Comparison of ENCODE assay signal across 26 mouse cellular contexts in the genomic region with DNA sequence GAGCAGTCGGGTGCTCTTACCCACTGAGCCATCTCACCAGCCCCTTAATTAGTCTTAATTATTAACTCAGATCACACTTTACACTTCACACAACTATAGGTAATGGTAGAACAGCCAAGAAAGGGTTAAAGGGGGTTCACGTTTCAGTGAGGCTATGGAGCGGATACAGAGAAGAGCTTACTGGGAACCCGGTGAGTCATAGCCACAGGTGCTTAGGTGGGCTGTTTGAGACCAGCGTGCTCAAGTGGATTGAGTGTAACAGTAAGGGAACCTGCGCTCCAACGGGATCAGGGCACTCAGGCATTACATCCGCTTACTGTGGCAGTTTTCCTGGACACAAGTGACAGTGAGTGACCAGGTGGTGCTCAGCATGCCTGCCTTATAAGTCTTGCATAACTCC. TPM values are rescaled to one million over a fixed set of nuclear protein-coding genes. Genes with fewer than 3 reads are reported as not detected.
DNase-seq lines count a peak whose midpoint lies in the region; ATAC-seq and TF ChIP-seq lines count a peak whose summit lies in the region.
"Had no signal": no experiment of that assay in that cellular context is flagged by ENCODE, and none has a peak within 500 bp of the region (broad histone marks: within the 10 kb centered on the region; RNA-seq: fewer than 3 reads in every experiment).

No protein-coding gene starts in this region.

- H3K27me3 ChIP-seq in kidney, embryonic 16.5 days (ENCODE audit: insufficient read depth, low read length), result no peaks in the 10 kb centered on the region
- no peaks in the 10 kb centered on the region for H3K27me3 ChIP-seq in lung, embryonic 14.5 days (ENCODE audit: insufficient read depth, low read length)
- H3K27me3 ChIP-seq: forebrain, embryonic 13.5 days; heart, embryonic 13.5 days had no signal

- no peaks in the 10 kb centered on the region for H3K9me3 ChIP-seq in kidney, embryonic 16.5 days (ENCODE audit: low read length)
- no peaks in the 10 kb centered on the region for H3K9me3 ChIP-seq in lung, embryonic 14.5 days (ENCODE audit: low read depth, low read length)
- H3K9me3 ChIP-seq: forebrain, embryonic 13.5 days; heart, embryonic 10.5 days; heart, embryonic 13.5 days had no signal

- H3K4me1 ChIP-seq in kidney, embryonic 16.5 days (ENCODE audit: insufficient read depth, low read length), result no peaks in the 10 kb centered on the region
- H3K4me1 ChIP-seq in lung, embryonic 14.5 days (ENCODE audit: insufficient read depth), result no peaks in the 10 kb centered on the region
- H3K4me1 ChIP-seq: forebrain, embryonic 13.5 days had no signal

- peak; percentile 69 for ATAC-seq in kidney, embryonic 16.5 days (ENCODE audit: low FRiP score, low TSS enrichment)
- ATAC-seq in lung, embryonic 14.5 days (ENCODE audit: insufficient read depth), result 0 out of 2 replicates have a peak, but pooled peaks have one; percentile 15
- ATAC-seq: activated CD4-positive, CD25-positive, alpha-beta regulatory T cell, adult 4 months; forebrain, embryonic 13.5 days; forebrain, embryonic 16.5 days; hindbrain, postnatal 0 days; inflammation-experienced regulatory T-cells, adult 6 months had no signal

- H3K4me3 ChIP-seq in gastrocnemius, adult 2 months, result no peak overlapping the region
- H3K4me3 ChIP-seq in kidney, embryonic 16.5 days (ENCODE audit: low read length), result no peak overlapping the region
- H3K4me3 ChIP-seq in lung, embryonic 14.5 days (ENCODE audit: low read depth, low read length), result no peak overlapping the region
- H3K4me3 ChIP-seq: forebrain, embryonic 10.5 days; forebrain, embryonic 13.5 days; heart, adult 2 months; heart, embryonic 10.5 days; heart, embryonic 13.5 days had no signal

- intact Hi-C loops in gastrocnemius, adult 2 months (cut with DNase I), result no loop called here

- no peak for TF ChIP-seq CTCF in gastrocnemius, adult 2 months (IDR thresholded peaks at IDR 0.05)
- no peak for TF ChIP-seq CTCF in lung, embryonic 14.5 days (IDR thresholded peaks at IDR 0.05; ENCODE audit: low read depth)

- no peak overlapping the region for H3K9ac ChIP-seq in kidney, embryonic 16.5 days (replicated peaks; ENCODE audit: low read length)
- H3K9ac ChIP-seq in lung, embryonic 14.5 days, result no peak overlapping the region
- H3K9ac ChIP-seq: forebrain, embryonic 13.5 days; heart, embryonic 13.5 days; hindbrain, embryonic 14.5 days had no signal

- 43% methylated on average over 8 of the region's 8 CpGs for WGBS in kidney, embryonic 16.5 days
- 50% methylated on average over 8 of the region's 8 CpGs for WGBS in lung, embryonic 14.5 days

- no peak overlapping the region for H3K4me2 ChIP-seq in kidney, embryonic 16.5 days (replicated peaks; ENCODE audit: low read depth, low read length)
- H3K4me2 ChIP-seq in lung, embryonic 14.5 days, result no peak overlapping the region
- H3K4me2 ChIP-seq: forebrain, embryonic 13.5 days; heart, embryonic 13.5 days; hindbrain, embryonic 14.5 days had no signal

- peak; percentile 22 for DNase-seq in cerebellum, adult 9-10 months
- DNase-seq in cerebellum, adult 8-10 months, result no peak
- DNase-seq in gastrocnemius, adult 2 months, result peak; percentile 8
- DNase-seq in gastrocnemius, adult 18-20 months (ENCODE audit: low spot score), result no peak
- no peak for DNase-seq in kidney, adult 9 months
- peak; percentile 28 for DNase-seq in lung, embryonic 14.5 days
- no peak for DNase-seq in lung, adult 18-20 months
- DNase-seq: adrenal gland, adult 8-10 months; adrenal gland, postnatal 25 days; cerebellum, adult 18-20 months; cerebellum, postnatal 14 days; gastrocnemius, postnatal 10 days; gastrocnemius, postnatal 36 days; heart, adult 2 months; heart, postnatal 14 days; heart, postnatal 4 days had no signal

- H3K27ac ChIP-seq in gastrocnemius, adult 2 months, result no peak overlapping the region
- H3K27ac ChIP-seq in kidney, embryonic 16.5 days (ENCODE audit: low read length), result no peak overlapping the region
- no peak overlapping the region for H3K27ac ChIP-seq in lung, embryonic 14.5 days (ENCODE audit: low read depth)
- H3K27ac ChIP-seq: forebrain, embryonic 10.5 days; forebrain, embryonic 13.5 days; heart, adult 2 months; heart, embryonic 10.5 days; heart, embryonic 13.5 days; hindbrain, embryonic 14.5 days; hindbrain, postnatal 0 days had no signal

- peaks cover 16% of the 10 kb centered on the region for H3K36me3 ChIP-seq in kidney, embryonic 16.5 days (ENCODE audit: insufficient read depth, low read length)
- peaks cover 28% of the 10 kb centered on the region; the same call in 1 of the 2 replicates for H3K36me3 ChIP-seq in lung, embryonic 14.5 days (ENCODE audit: insufficient read depth)

RNA-seq across cellular contexts. Expression of a gene that starts 12.6 kb away (rescaled TPM):
- 10 to 100 TPM; 11.9 to 12.1 TPM for total RNA-seq in gastrocnemius, adult 2 months (2021)
- 1 to 10 TPM; 9.3 to 9.4 TPM for total RNA-seq in gastrocnemius, adult 18-20 months (2021)
- polyA plus RNA-seq in kidney, embryonic 16.5 days (2015; fragmentation: Nextera tagmentation; extraction: Ambion mirVana), result 8.5 and 9.1 TPM in 2 replicates
- 8.7 and 9.0 TPM in 2 replicates for polyA plus RNA-seq in lung, embryonic 14.5 days (2014; fragmentation: Nextera tagmentation; extraction: Ambion mirVana)

RNA-seq across cellular contexts. Expression of a gene that starts 12.8 kb away (rescaled TPM):
- 1 to 10 TPM; 7.7 to 8.8 TPM for total RNA-seq in gastrocnemius, adult 2 months (2021)
- total RNA-seq in gastrocnemius, adult 18-20 months (2021), result 1 to 10 TPM; 4.8 to 6.1 TPM
- polyA plus RNA-seq in kidney, embryonic 16.5 days (2015; fragmentation: Nextera tagmentation; extraction: Ambion mirVana), result 9.9 and 12.0 TPM in 2 replicates
- 11.9 and 12.6 TPM in 2 replicates for polyA plus RNA-seq in lung, embryonic 14.5 days (2014; fragmentation: Nextera tagmentation; extraction: Ambion mirVana)

RNA-seq across cellular contexts. Expression of a gene that starts 30.3 kb away (rescaled TPM):
- total RNA-seq in gastrocnemius, adult 2 months (2021), result 10 to 100 TPM; 33.4 to 35.6 TPM
- total RNA-seq in gastrocnemius, adult 18-20 months (2021), result 10 to 100 TPM; 30.3 to 39.0 TPM
- polyA plus RNA-seq in kidney, embryonic 16.5 days (2015; fragmentation: Nextera tagmentation; extraction: Ambion mirVana), result 15.9 and 16.9 TPM in 2 replicates
- polyA plus RNA-seq in lung, embryonic 14.5 days (2014; fragmentation: Nextera tagmentation; extraction: Ambion mirVana), result 24.3 and 26.3 TPM in 2 replicates

Comparison
In these comparisons a context has a peak if more than half of its experiments do, and no peak if none do; other contexts are left out.
1. DNase-seq: peak in cerebellum, adult 9-10 months (single experiment), gastrocnemius, adult 2 months (single experiment) and lung, embryonic 14.5 days (single experiment); none in cerebellum, adult 8-10 months (single experiment), gastrocnemius, adult 18-20 months (single experiment), kidney, adult 9 months (single experiment) and lung, adult 18-20 months (0 of 2).